Mouse (Mus musculus) testis, adult 2 months (tissue): ENCODE measurements around the gene Syne1.

Source experiments
- CTCF ChIP-seq: fragments of 200-500 bp; IDR thresholded peaks from 2 replicates; pipeline ENCODE4 v1.5.1; 2012; ENCODE audit warnings: low read depth, mild to moderate bottlenecking, inconsistent platforms, low read length, moderate library complexity; ENCODE audit not compliant: control insufficient read depth, insufficient read depth, insufficient replicate concordance
- POLR2A ChIP-seq: fragments of 200-500 bp; IDR thresholded peaks from 2 replicates; pipeline ENCODE4 v1.6.1; 2012; ENCODE audit warnings: low read depth, mild to moderate bottlenecking, inconsistent platforms, low read length, moderate library complexity; ENCODE audit not compliant: control insufficient read depth

DNA sequence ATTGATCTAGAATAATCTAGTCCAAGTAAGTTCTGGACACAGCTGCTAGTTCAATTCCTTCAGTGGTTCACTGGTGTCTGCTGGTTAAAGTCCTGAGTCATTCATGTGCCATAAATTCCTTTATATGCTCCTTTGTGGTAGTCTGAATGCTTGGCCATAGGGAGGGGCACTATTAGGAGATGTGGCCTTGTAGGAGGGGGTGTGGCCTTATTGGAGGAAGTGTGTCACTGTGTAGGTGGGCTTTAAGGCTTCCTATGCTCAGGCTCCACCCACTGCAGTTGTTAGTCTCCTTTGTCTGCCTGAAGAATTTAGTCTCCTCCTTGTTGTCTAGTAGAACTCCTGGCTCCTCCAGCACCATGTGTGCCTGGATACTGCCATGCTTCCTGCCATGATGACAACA is 362.4 kb downstream of the Syne1 start:
- TF ChIP-seq CTCF (no peak), POLR2A (no peak)
